Mouse (Mus musculus) right cerebral cortex, postnatal 4 days (tissue): Measurements from ENCODE around the gene Gm2174.

Experiments
- DNase-seq: peaks from one replicate; pipeline ENCODE4 v3.0.0-alpha.2; 2022

Gene Gm2174

GRCm38 (mm10) chrX:56447524-56448015, at the start of gene Gm2174:
TSS of gene Gm2174 (plus strand) at chrX:56447965.
- no peak for DNase-seq

- DNase-seq: no peak
Observed at GRCm38 (mm10) chrX:56404646-56405045, 43.1 kb upstream of the Gm2174 start.

- no peak for DNase-seq
Observed at GRCm38 (mm10) chrX:56405482-56405881, 42.3 kb upstream of the Gm2174 start.

GRCm38 (mm10) chrX:56406128-56406527, 41.6 kb upstream of the Gm2174 start:
- no peak for DNase-seq

GRCm38 (mm10) chrX:56416277-56416676, 31.5 kb upstream of the Gm2174 start:
- DNase-seq: no peak

GRCm38 (mm10) chrX:56417541-56417940, 30.2 kb upstream of the Gm2174 start:
- DNase-seq: no peak

GRCm38 (mm10) chrX:56430601-56431000, 17.2 kb upstream of the Gm2174 start:
- no peak for DNase-seq

- no peak for DNase-seq
Observed at GRCm38 (mm10) chrX:56435758-56436283, 11.9 kb upstream of the Gm2174 start.

GRCm38 (mm10) chrX:56446487-56447428, 1.0 kb upstream of the Gm2174 start:
- DNase-seq: no peak

GRCm38 (mm10) chrX:56454671-56455371, 7.1 kb downstream of the Gm2174 start, which contains the start of gene Ints6l:
TSS of gene Ints6l (plus strand) at chrX:56454857.
- peak; percentile 53 for DNase-seq

- peak; percentile 76 for DNase-seq
Observed at GRCm38 (mm10) chrX:56455372-56456246, 7.8 kb downstream of the Gm2174 start.

GRCm38 (mm10) chrX:56456379-56456778, 8.6 kb downstream of the Gm2174 start:
- no peak for DNase-seq

GRCm38 (mm10) chrX:56462020-56462933, 14.5 kb downstream of the Gm2174 start:
- DNase-seq: no peak

GRCm38 (mm10) chrX:56464906-56465305, 17.1 kb downstream of the Gm2174 start:
- DNase-seq: no peak

GRCm38 (mm10) chrX:56467688-56468087, 19.9 kb downstream of the Gm2174 start:
- DNase-seq: no peak

GRCm38 (mm10) chrX:56468422-56468821, 20.7 kb downstream of the Gm2174 start:
- DNase-seq: no peak

- DNase-seq: no peak
Observed at GRCm38 (mm10) chrX:56474035-56474434, 26.3 kb downstream of the Gm2174 start.

- DNase-seq: no peak
Observed at GRCm38 (mm10) chrX:56477553-56477952, 29.8 kb downstream of the Gm2174 start.

- no peak for DNase-seq
Observed at GRCm38 (mm10) chrX:56481906-56482305, 34.1 kb downstream of the Gm2174 start.

GRCm38 (mm10) chrX:56489758-56490157, 42.0 kb downstream of the Gm2174 start:
- peak; percentile 74 for DNase-seq

GRCm38 (mm10) chrX:56497241-56497640, 49.5 kb downstream of the Gm2174 start:
- no peak for DNase-seq
